Mouse (Mus musculus) adrenal gland, adult 8-10 months (tissue): ENCODE data around the gene Usp46. TPM values are rescaled to one million over a fixed set of nuclear protein-coding genes. Genes with fewer than 3 reads are reported as not detected.

Experiments
- DNase-seq: peaks from one replicate; pipeline ENCODE4 v3.0.0; 2022
- total RNA-seq, 4 experiments: library from RNA; stranded (reverse); gene quantifications; 2 replicates each; pipeline ENCODE4 v1.2.4; 2022

Usp46 gene
- total RNA-seq, 4 experiments from 2014 or later, result 35.5 to 44.5 (median 40.4) TPM

DNA sequence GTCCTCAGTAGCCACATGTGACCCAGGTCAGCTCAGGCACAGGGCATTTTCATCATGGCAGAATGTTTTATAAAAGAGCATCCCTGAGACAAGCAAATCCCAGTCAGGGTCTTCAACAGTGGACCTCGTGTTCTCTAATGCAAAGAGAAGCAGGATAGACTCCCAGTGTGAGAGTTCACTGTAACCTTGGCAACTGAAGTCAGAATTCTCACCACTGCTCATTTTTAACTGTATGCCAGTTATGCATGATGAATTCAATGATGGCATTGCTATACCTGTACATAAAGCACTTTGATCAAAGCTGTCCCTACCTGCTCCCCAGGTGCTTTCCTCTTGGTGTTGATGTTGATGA lies 116.6 kb downstream of the Usp46 start:
- no peak for DNase-seq

DNA sequence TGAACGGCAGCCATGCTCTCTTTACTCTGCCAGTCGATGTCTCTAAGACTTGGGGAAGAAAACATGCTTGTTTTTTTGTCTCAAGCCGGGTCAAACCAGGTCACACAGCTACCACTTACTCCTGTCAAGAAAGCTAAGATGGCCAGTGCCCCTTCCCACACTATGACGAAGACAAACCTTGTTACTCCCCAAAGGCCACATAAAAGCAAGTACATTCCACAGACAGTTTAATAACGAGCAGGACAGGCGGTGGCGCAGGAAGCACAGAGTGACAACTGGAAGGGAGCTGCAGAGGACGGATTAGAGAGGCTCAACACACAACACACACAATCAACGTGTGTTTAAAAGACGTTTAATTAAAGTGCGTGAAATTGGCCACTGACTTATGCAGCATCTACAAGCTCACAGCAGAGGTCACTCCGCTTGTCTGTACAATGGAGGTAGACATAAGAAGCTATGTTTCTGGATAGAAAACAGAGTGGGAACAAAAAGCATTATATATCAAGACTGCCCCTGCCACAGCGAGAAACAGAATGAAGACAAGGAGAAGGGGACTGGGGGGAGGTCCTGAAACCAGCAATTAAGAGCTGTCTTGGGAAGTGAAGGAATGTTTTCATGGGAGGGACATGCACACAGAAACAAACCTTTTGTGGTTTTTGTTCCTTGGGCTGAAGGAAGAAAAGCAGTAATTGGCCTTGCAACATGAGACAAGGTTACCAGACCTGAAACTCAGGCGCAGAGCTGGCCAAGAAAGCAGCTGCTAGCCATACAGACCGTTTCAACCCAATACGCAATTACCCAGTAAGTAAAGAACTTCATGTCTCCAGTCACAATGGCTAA lies 117.2 kb downstream of the Usp46 start:
- no peak for DNase-seq

Other genes starting within 250 kb of the Usp46 start
- 10 to 100 TPM; 21.0 to 26.2 (median 23.7) TPM for gene Rasl11b, start 126.9 kb upstream of the Usp46 start, total RNA-seq